Mouse (Mus musculus): ENCODE results near the gene Pola1.
"Not testable (repeated sequence)": the region's sequence is repeated elsewhere in the genome, so short reads cannot be mapped to it uniquely, and the experiment has no call there.

Gene Pola1

GRCm38 (mm10) chrX:93429738-93430260 lies 202.2 kb downstream of the Pola1 start:
- DNase-seq (ENCODE audit: low spot score in 2 of 2): no peak

- DNase-seq (ENCODE audit: low spot score in 2 of 2): no peak
Observed at GRCm38 (mm10) chrX:93428956-93429737, 202.8 kb downstream of the Pola1 start.

GRCm38 (mm10) chrX:93400871-93401270 lies 231.1 kb downstream of the Pola1 start:
- DNase-seq (ENCODE audit: low spot score in 2 of 2): not testable (repeated sequence)

- DNase-seq (ENCODE audit: low spot score in 2 of 2): no peak
Observed at GRCm38 (mm10) chrX:93397089-93397488, 234.9 kb downstream of the Pola1 start.

GRCm38 (mm10) chrX:93377285-93377972 lies 254.5 kb downstream of the Pola1 start:
- no peak for DNase-seq (ENCODE audit: low spot score in 2 of 2)

- no peak for DNase-seq (ENCODE audit: low spot score in 2 of 2)
Observed at GRCm38 (mm10) chrX:93373503-93373902, 258.5 kb downstream of the Pola1 start.

GRCm38 (mm10) chrX:93369708-93370107 lies 262.2 kb downstream of the Pola1 start:
- DNase-seq (ENCODE audit: low spot score in 2 of 2): no peak

GRCm38 (mm10) chrX:93368211-93368610 lies 263.7 kb downstream of the Pola1 start:
- DNase-seq (ENCODE audit: low spot score in 2 of 2): no peak

- DNase-seq (ENCODE audit: low spot score in 2 of 2): no peak
Observed at GRCm38 (mm10) chrX:93321336-93321735, 310.6 kb downstream of the Pola1 start.

- no peak for DNase-seq (ENCODE audit: low spot score in 2 of 2)
Observed at GRCm38 (mm10) chrX:93319979-93320378, 312.0 kb downstream of the Pola1 start.

- DNase-seq (ENCODE audit: low spot score in 2 of 2): no peak
Observed at GRCm38 (mm10) chrX:93317577-93317976, 314.4 kb downstream of the Pola1 start.

- DNase-seq (ENCODE audit: low spot score in 2 of 2): no peak
Observed at GRCm38 (mm10) chrX:93305780-93306179, 326.2 kb downstream of the Pola1 start.

- no peak for DNase-seq (ENCODE audit: low spot score in 2 of 2)
Observed at GRCm38 (mm10) chrX:93301798-93302197, 330.2 kb downstream of the Pola1 start.

GRCm38 (mm10) chrX:93300183-93300815 lies 331.7 kb downstream of the Pola1 start:
- DNase-seq (ENCODE audit: low spot score in 2 of 2): no peak

- DNase-seq (ENCODE audit: low spot score in 2 of 2): no peak
Observed at GRCm38 (mm10) chrX:93299771-93300170, 332.2 kb downstream of the Pola1 start.

- DNase-seq (ENCODE audit: low spot score in 2 of 2): no peak
Observed at GRCm38 (mm10) chrX:93299046-93299626, 332.8 kb downstream of the Pola1 start.

GRCm38 (mm10) chrX:93297001-93297441 lies 334.9 kb downstream of the Pola1 start:
- DNase-seq (ENCODE audit: low spot score in 2 of 2): no peak

GRCm38 (mm10) chrX:93295819-93296218 lies 336.1 kb downstream of the Pola1 start:
- no peak for DNase-seq (ENCODE audit: low spot score in 2 of 2)

- no peak for DNase-seq (ENCODE audit: low spot score in 2 of 2)
Observed at GRCm38 (mm10) chrX:93294736-93295490, 337.0 kb downstream of the Pola1 start.

- no peak for DNase-seq (ENCODE audit: low spot score in 2 of 2)
Observed at GRCm38 (mm10) chrX:93292031-93292430, 339.9 kb downstream of the Pola1 start.

GRCm38 (mm10) chrX:93289851-93290380 lies 342.0 kb downstream of the Pola1 start:
- no peak for DNase-seq (ENCODE audit: low spot score in 2 of 2)
